Mouse (Mus musculus): ENCODE data around the gene Tmem50b.

DNA sequence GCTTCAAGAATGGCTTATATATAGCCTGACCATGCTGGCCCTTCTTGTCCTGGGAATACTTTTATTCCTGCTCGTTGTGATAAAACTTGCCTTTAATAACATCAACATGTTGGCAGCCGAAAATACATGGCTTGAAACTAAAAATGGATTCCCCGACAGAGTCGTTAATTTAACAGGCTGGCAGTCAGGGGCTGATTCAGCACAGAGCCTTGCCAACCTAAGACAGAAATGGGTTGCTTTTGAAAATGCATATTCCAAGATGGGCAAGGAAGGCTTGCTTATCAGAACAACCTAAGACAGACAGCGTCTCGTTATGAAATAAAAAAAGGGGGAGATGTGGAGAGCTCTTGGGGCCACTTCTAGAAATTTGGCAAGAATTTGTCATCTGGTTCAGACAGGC, 65.7 kb downstream of the Tmem50b start:
- TF ChIP-seq POLR2A (IDR thresholded peaks at IDR 0.05; ENCODE audit: control insufficient read depth, low read depth, low read length) (no peak), CTCF (IDR thresholded peaks at IDR 0.05; ENCODE audit: control insufficient read depth, insufficient read depth, insufficient replicate concordance, low read depth, low read length) (no peak)

Measured in testis, adult 2 months (tissue).